Mouse (Mus musculus) forebrain, embryonic 14.5 days (tissue): ENCODE data around the gene Map1lc3b. TPM values are rescaled to one million over a fixed set of nuclear protein-coding genes. Genes with fewer than 3 reads are reported as not detected.
"Not testable (repeated sequence)": the region's sequence is repeated elsewhere in the genome, so short reads cannot be mapped to it uniquely, and the experiment has no call there.

Experiments
- ATAC-seq: fragments of 200-750 bp; cut with Nextera tagmentation; 2 replicates; pipeline ENCODE4 v1.8.0; 2017; ENCODE audit warnings: mild to moderate bottlenecking, moderate library complexity
- DNase-seq: peaks from one replicate; pipeline ENCODE4 v3.0.0-alpha.2; 2015; ENCODE audit warnings: low spot score
- H3K27ac ChIP-seq: fragments of 300-500 bp; sonication (generic); 2 replicates; pipeline ENCODE4 v1.5.1; 2014; ENCODE audit warnings: low read depth, mild to moderate bottlenecking, control low read depth, low read length, moderate library complexity
- H3K27me3 ChIP-seq: fragments of 300-500 bp; sonication (generic); replicated peaks from 2 replicates; pipeline ENCODE4 v1.6.1; 2014; ENCODE audit warnings: low read length, control low read depth, mixed read lengths; ENCODE audit not compliant: control insufficient read depth, insufficient read depth
- H3K36me3 ChIP-seq: fragments of 300-500 bp; sonication (generic); 2 replicates; pipeline ENCODE4 v1.6.1; 2014; ENCODE audit warnings: low read length, control low read depth; ENCODE audit not compliant: control insufficient read depth, insufficient read depth
- H3K4me1 ChIP-seq: fragments of 300-500 bp; sonication (generic); 2 replicates; pipeline ENCODE4 v1.6.1; 2014; ENCODE audit warnings: antibody characterized with exemption, low read length, control low read depth; ENCODE audit not compliant: control insufficient read depth, insufficient read depth
- H3K4me2 ChIP-seq: fragments of 300-500 bp; sonication (generic); 2 replicates; pipeline ENCODE4 v1.6.1; 2014; ENCODE audit warnings: mild to moderate bottlenecking, control low read depth, low read length
- H3K4me3 ChIP-seq: fragments of 300-500 bp; sonication (generic); 2 replicates; pipeline ENCODE4 v1.5.1; 2014; ENCODE audit warnings: low read depth, low read length, control low read depth
- H3K9ac ChIP-seq: fragments of 300-500 bp; sonication (generic); 2 replicates; pipeline ENCODE4 v1.6.1; 2014; ENCODE audit warnings: mild to moderate bottlenecking, low read length, control low read depth, moderate library complexity
- H3K9me3 ChIP-seq: fragments of 300-500 bp; sonication (generic); replicated peaks from 2 replicates; pipeline ENCODE4 v1.6.1; 2016; ENCODE audit warnings: low read length, control low read depth, mixed read lengths; ENCODE audit not compliant: control insufficient read depth
- WGBS: fragments of 180-500 bp; shearing (Covaris S2); extraction: QIAGEN DNeasy Blood & Tissue Kit; methylation state at CpG from one replicate; pipeline ENCODE4 v1.1.7; 2014; 5-methylcytosine and 5-hydroxymethylcytosine counted together
- polyA plus RNA-seq: library from polyadenylated mRNA; unstranded; fragments of >200 nt; fragmentation: Nextera tagmentation; extraction: Ambion mirVana; gene quantifications from 2 replicates; pipeline ENCODE4 v1.2.1, GENCODE M21; 2014

Gene Map1lc3b
- polyA plus RNA-seq, 1 experiment from 2014 or later = 435 TPM

DNA sequence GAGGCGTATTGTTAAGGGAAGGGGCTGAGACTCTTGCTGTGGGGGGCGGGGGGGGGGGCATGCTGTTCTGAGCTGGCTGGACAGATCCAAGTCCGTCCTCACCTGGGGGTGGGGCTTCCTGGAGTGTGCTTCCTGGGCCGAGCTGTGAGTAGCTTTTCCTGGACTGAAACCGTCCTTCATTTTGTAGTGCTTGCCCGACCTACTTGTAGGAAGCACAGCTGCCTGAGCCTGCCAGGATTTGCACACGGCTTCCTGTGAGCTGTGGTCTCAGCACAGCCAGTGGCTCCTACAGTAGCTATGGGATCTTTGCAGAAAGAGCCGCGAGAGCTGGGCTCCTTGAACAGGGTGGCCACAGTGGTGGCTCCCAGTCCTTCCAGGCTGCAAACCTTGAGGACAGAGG lies 3.8 kb downstream of the Map1lc3b start:
- no peak overlapping the region for H3K9ac ChIP-seq
- H3K9me3 ChIP-seq = no peaks in the 10 kb centered on the region
- ATAC-seq (no peak), DNase-seq (no peak)
- H3K27me3 ChIP-seq = no peaks in the 10 kb centered on the region
- WGBS = 81% methylated on average over 9 of the region's 9 CpGs
- H3K27ac ChIP-seq = no peak overlapping the region
- H3K4me2 ChIP-seq = no peak overlapping the region
- no peak overlapping the region for H3K4me3 ChIP-seq
- peaks cover 19% of the 10 kb centered on the region for H3K4me1 ChIP-seq
- H3K36me3 ChIP-seq = peaks cover 50% of the 10 kb centered on the region

DNA sequence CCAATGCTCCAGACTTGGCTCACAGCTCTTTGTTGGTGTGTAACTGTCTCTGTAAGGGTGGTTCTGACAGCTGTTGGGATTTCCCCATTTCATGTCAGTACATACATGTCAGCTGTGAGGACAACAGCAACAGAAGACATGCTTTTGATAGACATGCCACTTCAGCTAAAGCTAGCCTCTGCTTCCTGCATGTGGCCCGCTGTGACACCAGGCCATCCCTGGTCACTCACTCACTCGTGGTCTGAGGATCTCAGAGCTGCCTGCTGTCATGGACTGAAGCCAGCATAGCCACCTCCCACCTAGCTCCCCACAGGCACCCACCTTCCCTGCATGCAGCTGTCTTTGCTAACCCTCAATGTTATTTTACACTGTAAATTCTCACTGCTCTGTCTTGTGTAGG lies 7.3 kb downstream of the Map1lc3b start:
- H3K4me1 ChIP-seq, DNase-seq, H3K4me3 ChIP-seq, H3K9me3 ChIP-seq, H3K9ac ChIP-seq, H3K4me2 ChIP-seq, H3K27ac ChIP-seq, ATAC-seq, H3K27me3 ChIP-seq: not testable (repeated sequence)
- H3K36me3 ChIP-seq = peaks cover 85% of the 10 kb centered on the region
- WGBS = 73% methylated on average over 2 of the region's 2 CpGs

GRCm38 (mm10) chr8:121598190-121598589 lies 8.0 kb downstream of the Map1lc3b start:
- WGBS = 95% methylated on average over 7 of the region's 7 CpGs
- peaks cover 92% of the 10 kb centered on the region for H3K36me3 ChIP-seq
- H3K9ac ChIP-seq = no peak overlapping the region
- H3K27ac ChIP-seq = no peak overlapping the region
- no peaks in the 10 kb centered on the region for H3K9me3 ChIP-seq
- no peak overlapping the region for H3K4me3 ChIP-seq
- H3K27me3 ChIP-seq = no peaks in the 10 kb centered on the region
- H3K4me1 ChIP-seq = no peaks in the 10 kb centered on the region
- H3K4me2 ChIP-seq = no peak overlapping the region
- DNase-seq (no peak), ATAC-seq (no peak)

- H3K9ac ChIP-seq = no peak overlapping the region
- peak; percentile 87 for DNase-seq
- no peaks in the 10 kb centered on the region for H3K27me3 ChIP-seq
- H3K4me2 ChIP-seq = no peak overlapping the region
- peak; percentile 86 for ATAC-seq
- peaks cover 89% of the 10 kb centered on the region for H3K36me3 ChIP-seq
- no peak overlapping the region for H3K27ac ChIP-seq
- WGBS = 32% methylated on average over 7 of the region's 7 CpGs
- H3K4me1 ChIP-seq = no peaks in the 10 kb centered on the region
- H3K9me3 ChIP-seq = no peaks in the 10 kb centered on the region
- no peak overlapping the region for H3K4me3 ChIP-seq
Observed at GRCm38 (mm10) chr8:121598892-121599291, 8.7 kb downstream of the Map1lc3b start.

DNA sequence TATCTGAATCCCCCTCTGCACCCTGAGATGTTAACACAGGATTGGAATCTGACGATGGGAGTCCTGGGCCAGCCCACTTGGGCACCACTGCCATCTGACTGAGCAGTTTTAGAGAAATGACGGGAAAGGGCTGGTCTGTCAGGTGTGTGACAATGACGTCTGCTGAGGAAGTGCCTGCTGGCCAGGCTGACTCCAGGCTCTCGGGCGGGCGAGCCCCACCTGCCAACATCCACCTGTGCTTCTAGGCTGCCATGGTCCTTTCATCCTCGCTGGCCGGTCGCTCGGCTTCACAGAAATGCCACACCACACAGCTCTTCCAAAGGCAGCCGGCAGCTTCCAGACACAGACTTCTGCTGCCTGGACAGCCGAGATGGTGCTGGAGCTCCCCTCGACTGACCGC lies 9.7 kb downstream of the Map1lc3b start:
- DNase-seq = no peak
- Histone ChIP-seq H3K9me3 (no peaks in the 10 kb centered on the region), H3K4me2 (no peak overlapping the region), H3K27me3 (no peaks in the 10 kb centered on the region), H3K27ac (no peak overlapping the region), H3K36me3 (peaks cover 89% of the 10 kb centered on the region), H3K4me3 (no peak overlapping the region), H3K4me1 (no peaks in the 10 kb centered on the region), H3K9ac (no peak overlapping the region)
- WGBS = 89% methylated on average over 14 of the region's 14 CpGs
- no peak for ATAC-seq

GRCm38 (mm10) chr8:121602411-121602810 lies 12.2 kb downstream of the Map1lc3b start:
- H3K4me1 ChIP-seq = no peaks in the 10 kb centered on the region
- DNase-seq (no peak), ATAC-seq (no peak)
- H3K36me3 ChIP-seq = peaks cover 94% of the 10 kb centered on the region
- no peak overlapping the region for H3K4me2 ChIP-seq
- H3K27me3 ChIP-seq = no peaks in the 10 kb centered on the region
- no peaks in the 10 kb centered on the region for H3K9me3 ChIP-seq
- WGBS = 89% methylated on average over 12 of the region's 12 CpGs
- no peak overlapping the region for H3K9ac ChIP-seq
- no peak overlapping the region for H3K4me3 ChIP-seq
- no peak overlapping the region for H3K27ac ChIP-seq

DNA sequence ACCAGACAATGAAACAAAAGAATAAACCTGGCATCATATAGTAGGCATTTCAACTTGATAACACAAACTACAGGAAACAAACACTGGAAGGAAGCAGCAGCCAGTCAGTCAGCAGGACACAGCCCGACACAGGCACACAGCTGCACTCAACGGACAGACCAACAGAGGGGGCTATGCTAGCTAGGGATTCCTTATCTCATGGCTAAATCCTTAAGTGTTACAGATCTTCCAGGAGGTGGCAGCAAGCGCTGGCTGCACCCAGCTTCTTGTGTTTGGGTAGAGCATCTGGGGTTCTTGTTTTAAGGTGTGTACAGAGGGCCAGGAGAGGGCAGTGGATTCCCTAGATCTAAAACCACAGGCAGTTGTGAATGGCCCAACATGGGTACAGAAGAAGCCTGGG lies 12.7 kb downstream of the Map1lc3b start:
- WGBS = 36% methylated on average over 3 of the region's 3 CpGs
- H3K4me2 ChIP-seq = no peak overlapping the region
- H3K36me3 ChIP-seq = peaks cover 94% of the 10 kb centered on the region
- peak; percentile 33; the same call in 1 of the 2 replicates for ATAC-seq
- H3K27me3 ChIP-seq = no peaks in the 10 kb centered on the region
- H3K27ac ChIP-seq = no peak overlapping the region
- no peaks in the 10 kb centered on the region for H3K4me1 ChIP-seq
- H3K9me3 ChIP-seq = no peaks in the 10 kb centered on the region
- H3K9ac ChIP-seq = no peak overlapping the region
- DNase-seq = peak; percentile 77
- H3K4me3 ChIP-seq = no peak overlapping the region

GRCm38 (mm10) chr8:121603801-121604200 lies 13.6 kb downstream of the Map1lc3b start:
- Histone ChIP-seq H3K9me3 (no peaks in the 10 kb centered on the region), H3K27me3 (no peaks in the 10 kb centered on the region), H3K4me2 (no peak overlapping the region), H3K9ac (no peak overlapping the region), H3K4me3 (no peak overlapping the region), H3K4me1 (no peaks in the 10 kb centered on the region), H3K27ac (no peak overlapping the region), H3K36me3 (peaks cover 97% of the 10 kb centered on the region)
- DNase-seq = no peak
- ATAC-seq = no peak
- 94% methylated on average over 12 of the region's 12 CpGs for WGBS

DNA sequence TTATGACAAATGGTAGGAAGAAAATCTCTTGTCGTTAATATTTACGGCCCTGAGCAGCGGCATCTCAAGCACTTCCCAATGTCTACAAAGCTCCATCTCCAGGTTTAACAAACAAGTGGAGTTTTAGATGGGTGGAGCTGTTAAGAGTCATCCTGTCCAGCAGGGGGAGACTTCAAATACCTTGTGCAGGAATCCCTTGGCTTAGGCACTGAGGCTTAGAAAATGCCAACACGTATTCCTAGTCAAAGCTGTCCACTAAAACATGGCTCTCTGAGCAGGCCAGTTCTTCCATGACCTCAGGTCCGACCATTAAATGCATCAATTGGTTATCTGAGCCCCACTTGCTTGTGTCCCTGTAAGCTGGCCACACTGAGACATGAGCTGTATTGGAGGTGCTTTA lies 17.5 kb downstream of the Map1lc3b start:
- Histone ChIP-seq H3K4me3 (no peak overlapping the region), H3K9ac (no peak overlapping the region), H3K4me1 (no peaks in the 10 kb centered on the region), H3K27ac (no peak overlapping the region), H3K36me3 (peaks cover 87% of the 10 kb centered on the region), H3K9me3 (no peaks in the 10 kb centered on the region), H3K27me3 (no peaks in the 10 kb centered on the region), H3K4me2 (no peak overlapping the region)
- ATAC-seq (no peak), DNase-seq (no peak)
- WGBS = 92% methylated on average over 5 of the region's 5 CpGs
